Mouse (Mus musculus) midbrain, postnatal 0 days (tissue): Measurements from ENCODE around the gene Gm20388. TPM values are rescaled to one million over a fixed set of nuclear protein-coding genes. Genes with fewer than 3 reads are reported as not detected.

ENCODE experiments used
- ATAC-seq: fragments of 200-750 bp; cut with Nextera tagmentation; 2 replicates; pipeline ENCODE4 v1.8.0; 2017; ENCODE audit warnings: moderate number of reproducible peaks, mild to moderate bottlenecking, moderate TSS enrichment, moderate library complexity; ENCODE audit not compliant: low FRiP score
- DNase-seq: peaks from one replicate; pipeline ENCODE4 v3.0.0-alpha.2; 2015; ENCODE audit warnings: low spot score
- H3K27ac ChIP-seq: fragments of 300-500 bp; sonication (generic); 2 replicates; pipeline ENCODE4 v1.5.1; 2014; ENCODE audit warnings: low read depth, mild to moderate bottlenecking, low read length, mixed read lengths
- H3K27me3 ChIP-seq: fragments of 300-500 bp; sonication (generic); 2 replicates; pipeline ENCODE4 v1.6.1; 2014; ENCODE audit warnings: low read length, control low read depth, mixed read lengths; ENCODE audit not compliant: insufficient read depth
- H3K36me3 ChIP-seq: fragments of 300-500 bp; sonication (generic); 2 replicates; pipeline ENCODE4 v1.6.1; 2014; ENCODE audit warnings: low read length, control low read depth, mixed read lengths; ENCODE audit not compliant: insufficient read depth
- H3K4me1 ChIP-seq: fragments of 300-500 bp; sonication (generic); 2 replicates; pipeline ENCODE4 v1.6.1; 2014; ENCODE audit warnings: mild to moderate bottlenecking, control low read depth, antibody characterized with exemption, low read length, mixed read lengths; ENCODE audit not compliant: insufficient read depth
- H3K4me2 ChIP-seq: fragments of 300-500 bp; sonication (generic); 2 replicates; pipeline ENCODE4 v1.6.1; 2014; ENCODE audit warnings: low read depth, mild to moderate bottlenecking, low read length, mixed read lengths; ENCODE audit not compliant: poor library complexity, severe bottlenecking
- H3K4me3 ChIP-seq: fragments of 300-500 bp; sonication (generic); 2 replicates; pipeline ENCODE4 v1.5.1; 2014; ENCODE audit warnings: low read depth, mild to moderate bottlenecking, low read length, moderate library complexity
- H3K9ac ChIP-seq: fragments of 300-500 bp; sonication (generic); replicated peaks from 2 replicates; pipeline ENCODE4 v1.6.1; 2014; ENCODE audit warnings: mild to moderate bottlenecking, low read length, moderate library complexity, mixed read lengths; ENCODE audit not compliant: poor library complexity, severe bottlenecking
- H3K9me3 ChIP-seq: fragments of 300-500 bp; sonication (generic); 2 replicates; pipeline ENCODE4 v1.6.1; 2016; ENCODE audit warnings: low read length, control low read depth
- CTCF ChIP-seq: IDR thresholded peaks from 2 replicates; pipeline ENCODE4 v1.5.1; 2016; ENCODE audit warnings: antibody characterized with exemption, mild to moderate bottlenecking
- WGBS: fragments of 180-500 bp; shearing (Covaris S2); extraction: QIAGEN DNeasy Blood & Tissue Kit; methylation state at CpG from one replicate; pipeline ENCODE4 v1.1.7; 2014; 5-methylcytosine and 5-hydroxymethylcytosine counted together
- polyA plus RNA-seq: library from polyadenylated mRNA; unstranded; fragments of >200 nt; fragmentation: Nextera tagmentation; extraction: Ambion mirVana; gene quantifications from 2 replicates; pipeline ENCODE4 v1.2.1, GENCODE M21; 2015
- total RNA-seq: library from RNA; depleted of rRNA; stranded (reverse); fragments of >200 nt; gene quantifications from 2 replicates; pipeline ENCODE4 v1.2.3, GENCODE M21; 2014

The Gm20388 gene
- total and polyA plus RNA-seq, 2 experiments from 2014 or later = 74.2 TPM; not detected in 1

DNA sequence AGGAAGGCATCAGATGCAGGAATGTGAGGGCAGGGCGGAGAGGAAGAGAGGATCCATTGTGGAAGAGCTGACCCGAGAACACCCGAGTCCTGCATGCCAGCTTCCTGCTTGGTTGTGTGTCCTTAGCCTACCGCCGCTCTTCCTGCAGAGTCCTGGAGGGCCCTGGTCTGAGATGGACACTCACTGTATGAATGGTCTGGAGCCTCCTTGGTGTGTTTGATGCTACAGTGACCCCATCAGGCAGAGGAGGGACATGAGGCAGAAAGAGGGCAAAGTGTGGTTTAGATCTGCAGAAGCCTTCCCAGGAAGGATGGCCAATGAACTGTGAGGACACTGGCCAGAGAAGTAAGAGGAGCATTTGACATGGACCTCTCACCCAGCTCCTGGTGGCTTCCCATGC lies 3244.5 kb downstream of the Gm20388 start:
- ATAC-seq (no peak), DNase-seq (no peak)
- Histone ChIP-seq H3K27me3 (no peaks in the 10 kb centered on the region), H3K27ac (no peak overlapping the region), H3K4me2 (no peak overlapping the region), H3K9ac (no peak overlapping the region), H3K4me3 (no peak overlapping the region), H3K4me1 (no peaks in the 10 kb centered on the region), H3K36me3 (no peaks in the 10 kb centered on the region), H3K9me3 (no peaks in the 10 kb centered on the region)
- peak; percentile 60 for TF ChIP-seq CTCF
- WGBS = 83% methylated on average over 5 of the region's 5 CpGs

DNA sequence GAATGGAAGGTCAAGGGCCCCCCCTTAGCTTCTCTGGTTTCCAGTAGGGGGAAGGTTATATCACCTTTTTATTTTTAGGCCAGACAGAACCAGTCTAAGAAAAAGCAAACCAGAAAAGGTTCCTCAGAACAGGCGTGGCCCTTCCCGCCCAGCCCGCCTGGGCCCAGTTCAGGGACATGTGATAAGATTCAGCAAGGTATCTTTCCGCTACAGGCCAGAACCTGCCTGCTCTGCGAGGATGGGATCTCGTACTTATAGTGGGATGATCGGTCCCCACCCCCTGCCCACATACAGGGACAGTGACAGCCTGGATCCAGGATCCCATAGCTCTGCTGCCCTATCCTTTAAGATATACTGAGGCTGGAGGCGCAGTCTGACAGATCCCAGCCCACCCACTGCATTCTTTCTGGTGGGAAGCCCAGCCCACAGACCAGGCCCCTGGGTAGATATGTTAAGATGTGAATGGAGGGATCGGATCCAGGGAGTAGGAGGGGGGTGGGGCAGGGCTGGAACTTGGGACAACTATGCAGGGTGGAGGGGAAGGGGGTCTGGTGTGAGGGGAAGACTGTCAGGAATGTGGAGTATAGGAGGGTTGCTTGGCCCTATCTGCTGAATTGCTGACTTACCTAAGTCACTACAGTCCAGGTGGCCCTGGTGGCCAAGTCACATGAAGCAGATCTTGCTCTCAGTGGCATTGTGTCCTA lies 3245.6 kb downstream of the Gm20388 start:
- Histone ChIP-seq H3K27me3 (no peaks in the 10 kb centered on the region), H3K9ac (no peak overlapping the region), H3K27ac (no peak overlapping the region), H3K9me3 (no peaks in the 10 kb centered on the region), H3K4me2 (no peak overlapping the region), H3K36me3 (no peaks in the 10 kb centered on the region), H3K4me3 (no peak overlapping the region), H3K4me1 (no peaks in the 10 kb centered on the region)
- TF ChIP-seq CTCF = no peak
- 79% methylated on average over 9 of the region's 9 CpGs for WGBS
- ATAC-seq (no peak), DNase-seq (no peak)

DNA sequence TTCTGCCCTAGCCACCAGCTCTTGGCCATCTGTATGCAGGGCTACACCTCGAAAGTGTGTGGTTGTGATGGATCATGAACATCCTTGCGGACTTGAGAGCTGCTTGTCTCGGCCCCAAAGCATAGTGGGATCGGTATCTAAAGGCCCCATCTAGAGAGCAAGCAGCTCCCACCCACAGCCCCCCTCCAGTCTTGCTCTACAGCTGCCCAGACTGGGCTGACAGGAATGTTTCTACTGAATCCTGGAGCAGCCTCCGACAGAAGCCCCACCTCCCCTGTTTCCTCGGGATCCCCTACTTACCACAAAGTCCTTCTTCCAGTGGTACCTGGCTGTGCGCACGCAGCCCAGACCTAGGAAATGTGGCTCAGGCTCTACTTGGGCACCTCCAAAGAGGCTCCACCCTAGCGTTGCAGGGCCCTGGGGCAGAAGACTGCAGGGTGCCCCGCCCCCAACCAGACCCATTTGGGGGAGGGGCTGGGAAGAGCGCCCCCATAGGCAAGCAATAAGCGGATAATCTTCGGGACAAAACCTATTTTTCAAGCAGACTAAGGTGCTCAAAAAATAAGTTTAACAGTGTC lies 3247.3 kb downstream of the Gm20388 start, which contains the start of gene Sult5a1:
Gene Sult5a1, minus strand, starts transcription at position 428 of the 578 bp plus-strand sequence.
- ATAC-seq (no peak), DNase-seq (no peak)
- Histone ChIP-seq H3K9ac (no peak within 1 kb of the TSS), H3K4me1 (no peaks in the 10 kb centered on the region), H3K27ac (no peak within 1 kb of the TSS), H3K4me3 (no peak within 1 kb of the TSS), H3K9me3 (no peaks in the 10 kb centered on the region), H3K27me3 (no peaks in the 10 kb centered on the region), H3K36me3 (no peaks in the 10 kb centered on the region), H3K4me2 (no peak within 1 kb of the TSS)
- TF ChIP-seq CTCF = peak; percentile 11; the same call in 1 of the 2 replicates
- 34% methylated on average over 13 of the region's 13 CpGs for WGBS

DNA sequence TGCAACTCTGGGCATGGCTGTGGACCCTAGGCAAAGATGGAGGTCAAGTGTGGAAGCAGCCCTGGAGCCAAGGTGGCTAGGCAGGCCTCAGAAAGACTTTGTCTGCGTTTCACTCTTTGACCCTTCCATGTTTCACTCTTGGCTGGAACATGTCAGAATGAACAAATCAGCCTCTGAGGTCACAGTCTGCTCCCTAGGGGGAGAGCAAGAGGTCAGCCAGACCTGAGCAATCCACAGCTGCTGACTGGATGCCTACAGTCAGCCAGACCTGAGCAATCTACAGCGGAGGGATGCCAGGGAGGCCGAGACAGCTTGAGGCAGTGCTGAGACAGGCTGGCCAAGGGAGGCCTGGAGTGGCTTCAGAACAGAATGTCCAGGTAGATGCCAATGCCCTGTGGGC lies 3270.8 kb downstream of the Gm20388 start:
- Histone ChIP-seq H3K4me1 (no peaks in the 10 kb centered on the region), H3K9me3 (no peaks in the 10 kb centered on the region), H3K36me3 (no peaks in the 10 kb centered on the region), H3K27ac (no peak overlapping the region), H3K9ac (no peak overlapping the region), H3K27me3 (no peaks in the 10 kb centered on the region), H3K4me3 (no peak overlapping the region), H3K4me2 (no peak overlapping the region)
- DNase-seq (no peak), ATAC-seq (no peak)
- no peak for TF ChIP-seq CTCF
- WGBS = 74% methylated on average over 3 of the region's 3 CpGs

DNA sequence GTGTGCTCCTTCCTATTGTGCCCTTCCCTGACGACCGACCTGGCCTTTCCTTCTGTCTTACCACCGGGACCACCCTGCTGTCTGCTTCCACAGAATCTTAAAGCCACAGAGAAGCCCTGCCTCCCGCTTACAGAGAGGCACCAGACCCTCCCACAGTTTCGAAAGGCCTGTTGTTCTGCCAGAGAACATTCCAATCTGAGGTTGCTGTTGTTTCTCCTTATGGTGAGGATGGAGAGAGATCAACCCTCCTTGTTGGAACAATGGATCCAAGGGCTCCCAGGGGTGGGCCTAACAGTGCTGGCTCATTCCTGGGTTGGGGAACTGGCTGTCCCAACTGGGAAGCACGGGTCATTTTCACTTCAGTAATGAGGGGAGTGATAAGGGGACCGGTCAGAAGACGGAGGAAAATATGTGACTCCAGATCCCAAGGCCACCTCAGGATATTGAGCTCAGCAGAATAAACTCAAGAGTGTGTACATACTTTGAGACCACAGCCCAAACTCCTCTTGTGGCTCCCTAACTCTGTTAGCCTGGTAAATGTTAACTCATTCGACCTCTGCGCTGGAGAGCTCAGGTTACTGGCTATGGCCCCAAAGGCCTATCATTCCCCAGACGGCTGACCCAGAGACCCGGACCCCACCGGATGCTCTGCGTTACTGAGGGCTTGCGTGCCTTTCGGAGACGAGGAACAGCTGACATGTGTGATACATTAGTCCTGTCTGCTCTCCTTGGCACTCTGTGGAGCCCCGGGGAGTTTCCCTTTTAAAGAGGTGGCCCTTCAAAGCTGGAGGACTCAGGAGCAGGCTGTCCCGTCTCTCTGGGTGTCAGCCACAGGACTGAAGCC lies 3275.1 kb downstream of the Gm20388 start, which contains the start of gene Dpep1:
Gene Dpep1, plus strand, starts transcription at position 677 of the 844 bp plus-strand sequence.
- H3K9me3 ChIP-seq = no peaks in the 10 kb centered on the region
- WGBS = 56% methylated on average over 19 of the region's 19 CpGs
- H3K4me3 ChIP-seq = no peak within 1 kb of the TSS
- H3K9ac ChIP-seq = no peak within 1 kb of the TSS
- H3K27me3 ChIP-seq = no peaks in the 10 kb centered on the region
- DNase-seq (no peak), ATAC-seq (no peak)
- H3K4me1 ChIP-seq = no peaks in the 10 kb centered on the region
- TF ChIP-seq CTCF = no peak
- no peaks in the 10 kb centered on the region for H3K36me3 ChIP-seq
- no peak within 1 kb of the TSS for H3K4me2 ChIP-seq
- no peak within 1 kb of the TSS for H3K27ac ChIP-seq
